Mouse (Mus musculus) intestine, embryonic 16.5 days (tissue): ENCODE measurements at regions not wholly inside any gene's neighbourhood (a gene's known extent, or its start where the extent isn't known, plus 50 kb on each side); places are given as distances from the start of the nearest gene placed in this dataset.

Experiments
- ATAC-seq: fragments of 200-750 bp; cut with Nextera tagmentation; 2 replicates; pipeline ENCODE4 v1.8.0; 2017; ENCODE audit warnings: moderate TSS enrichment, moderate library complexity
- H3K27ac ChIP-seq: fragments of 300-500 bp; sonication (generic); 2 replicates; pipeline ENCODE4 v1.5.1; 2014; ENCODE audit warnings: mild to moderate bottlenecking, low read length
- H3K27me3 ChIP-seq: fragments of 300-500 bp; sonication (generic); replicated peaks from 2 replicates; pipeline ENCODE4 v1.6.1; 2014; ENCODE audit warnings: low read length, control low read depth, mixed read lengths; ENCODE audit not compliant: control insufficient read depth, insufficient read depth
- H3K36me3 ChIP-seq: fragments of 300-500 bp; sonication (generic); 2 replicates; pipeline ENCODE4 v1.6.1; 2014; ENCODE audit warnings: low read length, control low read depth; ENCODE audit not compliant: control insufficient read depth, insufficient read depth
- H3K4me1 ChIP-seq: fragments of 300-500 bp; sonication (generic); 2 replicates; pipeline ENCODE4 v1.6.1; 2014; ENCODE audit warnings: low read length, control low read depth, mixed read lengths; ENCODE audit not compliant: control insufficient read depth, insufficient read depth
- H3K4me2 ChIP-seq: fragments of 300-500 bp; sonication (generic); 2 replicates; pipeline ENCODE4 v1.6.1; 2014; ENCODE audit warnings: low read depth, low read length, control low read depth
- H3K4me3 ChIP-seq: fragments of 300-500 bp; sonication (generic); 2 replicates; pipeline ENCODE4 v1.5.1; 2014; ENCODE audit warnings: mild to moderate bottlenecking, low read length
- H3K9ac ChIP-seq: fragments of 300-500 bp; sonication (generic); 2 replicates; pipeline ENCODE4 v1.6.1; 2014; ENCODE audit warnings: low read depth, low read length
- H3K9me3 ChIP-seq: fragments of 300-500 bp; sonication (generic); 2 replicates; pipeline ENCODE4 v1.6.1; 2016; ENCODE audit warnings: low read length, control low read depth; ENCODE audit not compliant: control insufficient read depth
- WGBS: fragments of 180-500 bp; shearing (Covaris S2); extraction: QIAGEN DNeasy Blood & Tissue Kit; methylation state at CpG from one replicate; pipeline ENCODE4 v1.1.7; 2014; 5-methylcytosine and 5-hydroxymethylcytosine counted together

DNA sequence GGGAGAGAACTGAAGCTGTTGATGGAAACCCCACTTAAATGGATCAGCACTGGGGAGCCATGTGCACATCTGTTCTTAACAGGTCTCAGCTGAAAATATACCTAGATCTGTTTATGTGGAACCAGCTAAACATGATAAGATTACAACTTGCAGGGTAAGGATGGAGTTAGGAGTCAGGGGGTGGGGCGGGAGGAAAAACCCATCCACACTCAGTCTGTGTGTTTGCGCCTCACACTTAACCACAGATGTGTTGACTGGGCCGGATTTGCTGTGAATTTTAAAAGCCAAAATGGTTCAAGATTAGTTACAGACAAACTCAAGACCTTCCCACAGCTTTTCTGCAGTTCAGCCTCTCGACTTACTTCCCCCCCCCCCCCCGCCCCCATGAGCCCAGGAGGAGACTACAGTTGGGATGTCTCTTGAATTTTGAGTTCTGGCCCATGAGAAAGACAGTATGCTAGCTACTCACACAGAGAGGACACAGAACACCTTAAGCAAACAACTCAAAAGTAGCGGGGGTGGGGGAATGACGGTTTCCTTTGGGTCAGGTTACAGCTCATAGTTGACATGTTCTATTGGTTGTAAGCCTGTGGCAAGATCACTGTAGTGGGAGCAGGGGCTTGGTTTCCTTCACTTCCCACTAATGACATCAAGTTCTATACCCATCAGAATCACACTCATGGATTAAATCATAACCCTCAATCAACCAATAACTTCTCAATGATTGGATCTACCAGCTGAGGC lies 209.1 kb downstream of the Bcl2l11 start:
- no peak for ATAC-seq

DNA sequence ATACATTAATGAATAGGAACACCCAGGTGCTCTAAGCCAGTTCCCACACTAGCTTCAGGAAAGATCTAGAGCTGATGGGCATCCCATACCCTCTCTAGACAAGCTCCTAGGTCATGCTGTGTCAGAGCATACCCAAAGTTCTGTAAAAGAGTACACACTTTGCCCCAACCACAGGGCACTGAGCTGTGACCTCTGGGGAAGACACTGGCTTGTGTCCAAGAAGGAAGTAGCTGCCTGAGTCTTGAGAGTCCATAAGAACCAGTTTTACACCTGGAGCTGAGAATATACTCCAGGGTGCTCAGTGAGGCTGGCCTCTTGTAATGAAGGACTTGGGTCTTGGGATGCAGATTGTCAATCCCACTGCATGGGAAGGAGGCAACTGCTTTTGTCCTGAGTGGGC lies 211.4 kb downstream of the Bcl2l11 start:
- no peak overlapping the region for H3K27ac ChIP-seq
- no peak overlapping the region for H3K9ac ChIP-seq
- no peaks in the 10 kb centered on the region for H3K9me3 ChIP-seq
- H3K4me2 ChIP-seq = no peak overlapping the region
- ATAC-seq = peak; percentile 41; the same call in 1 of the 2 replicates
- no peaks in the 10 kb centered on the region for H3K27me3 ChIP-seq
- H3K36me3 ChIP-seq = no peaks in the 10 kb centered on the region
- peaks cover 24% of the 10 kb centered on the region for H3K4me1 ChIP-seq
- H3K4me3 ChIP-seq = no peak overlapping the region

More for the DNA sequence above, 209.1 kb downstream of the Bcl2l11 start:
- Histone ChIP-seq H3K36me3 (no peaks in the 10 kb centered on the region), H3K4me3 (no peak overlapping the region), H3K9ac (no peak overlapping the region), H3K4me1 (peaks cover 19% of the 10 kb centered on the region), H3K4me2 (no peak overlapping the region), H3K27ac (no peak overlapping the region), H3K9me3 (no peaks in the 10 kb centered on the region), H3K27me3 (no peaks in the 10 kb centered on the region)
- 44% methylated on average over 7 of the region's 7 CpGs for WGBS

DNA sequence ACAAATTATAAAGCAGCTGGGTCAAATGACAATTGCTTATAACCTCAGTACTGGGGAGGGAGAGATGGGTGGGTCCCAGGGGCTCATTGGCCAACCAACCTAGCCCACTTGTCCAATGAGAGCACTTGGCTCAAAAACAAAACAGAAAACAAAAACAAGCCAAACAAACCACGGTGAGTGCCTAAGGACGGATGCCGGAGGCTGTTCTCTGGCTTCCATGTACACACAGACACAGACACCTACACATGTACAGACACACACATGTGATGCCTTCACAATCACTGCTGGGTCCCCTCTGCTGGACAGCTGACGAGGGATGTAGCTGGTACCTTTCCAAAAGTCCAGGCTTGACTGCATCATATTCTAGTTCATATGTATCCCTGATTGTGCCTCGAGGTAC lies 212.0 kb downstream of the Bcl2l11 start:
- no peak overlapping the region for H3K4me3 ChIP-seq
- no peak overlapping the region for H3K4me2 ChIP-seq
- no peaks in the 10 kb centered on the region for H3K9me3 ChIP-seq
- H3K27me3 ChIP-seq = no peaks in the 10 kb centered on the region
- WGBS = 90% methylated on average over 5 of the region's 5 CpGs
- H3K36me3 ChIP-seq = no peaks in the 10 kb centered on the region
- ATAC-seq = no peak
- no peak overlapping the region for H3K27ac ChIP-seq
- H3K9ac ChIP-seq = no peak overlapping the region
- peaks cover 24% of the 10 kb centered on the region for H3K4me1 ChIP-seq

DNA sequence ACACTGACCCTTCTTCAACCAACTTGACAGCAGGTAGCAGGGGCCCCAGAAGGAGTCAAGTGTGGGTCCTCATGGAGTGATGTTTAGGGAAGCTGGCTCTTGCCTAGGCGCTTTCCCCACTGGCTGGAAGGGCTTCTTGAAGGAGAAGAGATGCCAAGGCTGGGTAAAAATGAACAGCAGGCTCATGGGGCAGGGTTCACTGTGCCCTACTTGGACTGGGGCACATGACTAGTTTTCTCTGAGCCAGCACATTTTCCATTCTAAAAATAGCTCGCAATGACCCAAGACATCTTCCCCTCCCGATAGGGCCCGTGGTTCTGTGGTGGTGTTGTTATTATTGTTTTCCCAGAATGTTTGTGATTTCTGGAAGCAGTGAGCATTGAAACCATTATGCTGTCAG lies 212.6 kb downstream of the Bcl2l11 start:
- ATAC-seq = no peak
- H3K27ac ChIP-seq = no peak overlapping the region

DNA sequence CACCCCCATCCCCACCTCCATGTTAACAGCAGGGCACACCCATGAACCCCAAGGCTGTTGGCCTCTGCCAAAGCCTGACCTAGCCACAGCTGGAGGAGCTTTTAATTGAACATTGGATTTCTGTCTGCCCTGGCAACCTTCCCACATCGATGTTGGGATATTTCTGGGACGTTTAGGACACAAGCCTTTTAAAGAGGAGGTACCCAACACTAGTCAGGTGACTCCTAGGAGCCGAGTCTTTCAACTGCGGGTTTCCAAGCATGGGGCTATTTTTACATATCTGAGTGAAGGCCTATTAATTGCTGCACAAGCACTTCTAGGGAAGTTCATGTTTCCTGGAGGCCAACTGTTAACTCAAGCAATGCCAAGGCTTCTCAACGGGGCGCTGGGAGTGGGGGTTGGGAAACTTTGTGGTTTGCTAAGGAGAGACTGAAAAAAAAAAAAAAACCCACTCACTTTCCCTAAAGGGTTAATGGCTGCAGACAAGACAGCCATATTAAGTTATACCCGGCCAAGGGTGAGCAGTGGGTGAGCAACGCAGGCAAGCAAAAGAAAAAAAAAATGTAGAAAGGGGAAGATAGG lies 213.3 kb downstream of the Bcl2l11 start:
- no peaks in the 10 kb centered on the region for H3K9me3 ChIP-seq
- 17% methylated on average over 8 of the region's 8 CpGs for WGBS
- ATAC-seq = peak; percentile 52; the same call in 1 of the 2 replicates
- H3K36me3 ChIP-seq = no peaks in the 10 kb centered on the region
- H3K27ac ChIP-seq = peak overlapping the region; percentile 50
- H3K27me3 ChIP-seq = no peaks in the 10 kb centered on the region
- no peak overlapping the region for H3K4me2 ChIP-seq
- H3K4me3 ChIP-seq = no peak overlapping the region
- no peak overlapping the region for H3K9ac ChIP-seq
- H3K4me1 ChIP-seq = peaks cover 24% of the 10 kb centered on the region

More for the DNA sequence above, 212.6 kb downstream of the Bcl2l11 start:
- Histone ChIP-seq H3K4me3 (no peak overlapping the region), H3K4me2 (no peak overlapping the region), H3K4me1 (peaks cover 24% of the 10 kb centered on the region), H3K9ac (no peak overlapping the region), H3K9me3 (no peaks in the 10 kb centered on the region), H3K36me3 (no peaks in the 10 kb centered on the region), H3K27me3 (no peaks in the 10 kb centered on the region)
- 69% methylated on average over 4 of the region's 4 CpGs for WGBS

DNA sequence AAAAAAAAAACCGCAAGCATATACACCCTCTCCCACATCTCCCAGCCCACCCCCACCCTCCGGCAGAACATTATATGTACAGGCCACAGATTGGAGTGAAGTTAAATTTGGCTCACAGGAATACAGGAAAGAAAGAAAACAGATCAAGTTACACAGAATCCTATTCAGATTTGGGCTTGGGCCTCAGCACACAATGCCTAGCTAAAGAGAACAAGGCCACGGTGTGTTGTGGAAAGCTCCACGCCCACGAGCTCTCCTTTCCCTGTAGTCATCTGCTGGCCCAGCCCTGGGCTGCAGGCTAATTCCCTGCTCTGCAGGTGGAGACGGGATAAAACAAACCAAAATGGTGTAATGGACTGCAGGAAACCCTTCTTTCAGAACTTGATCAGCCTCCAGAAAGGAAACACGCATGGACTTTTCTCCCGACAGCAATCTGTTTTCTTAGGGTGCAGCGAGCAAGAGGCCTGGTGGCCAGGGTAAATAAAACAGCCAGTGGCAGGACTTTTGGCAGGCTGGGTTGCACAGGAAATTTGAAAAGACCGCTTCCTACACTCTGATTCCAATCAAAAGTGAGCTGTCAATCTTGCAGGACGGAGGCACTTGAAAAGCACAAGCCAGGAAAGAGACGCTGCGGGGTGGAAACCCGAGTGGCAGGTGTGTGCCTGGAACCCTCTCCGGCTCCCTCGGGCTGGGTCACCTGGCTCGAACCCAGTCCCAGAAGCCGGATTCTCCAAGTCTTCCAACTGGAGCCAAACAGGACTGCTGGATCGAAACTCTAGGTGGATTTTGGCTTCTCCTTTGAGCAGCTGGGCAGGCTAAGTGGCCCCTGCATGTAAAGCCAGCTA lies 214.0 kb downstream of the Bcl2l11 start:
- 0 out of 2 replicates have a peak, but pooled peaks have one; percentile 32 for ATAC-seq
- H3K9ac ChIP-seq = peak overlapping the region; percentile 39

DNA sequence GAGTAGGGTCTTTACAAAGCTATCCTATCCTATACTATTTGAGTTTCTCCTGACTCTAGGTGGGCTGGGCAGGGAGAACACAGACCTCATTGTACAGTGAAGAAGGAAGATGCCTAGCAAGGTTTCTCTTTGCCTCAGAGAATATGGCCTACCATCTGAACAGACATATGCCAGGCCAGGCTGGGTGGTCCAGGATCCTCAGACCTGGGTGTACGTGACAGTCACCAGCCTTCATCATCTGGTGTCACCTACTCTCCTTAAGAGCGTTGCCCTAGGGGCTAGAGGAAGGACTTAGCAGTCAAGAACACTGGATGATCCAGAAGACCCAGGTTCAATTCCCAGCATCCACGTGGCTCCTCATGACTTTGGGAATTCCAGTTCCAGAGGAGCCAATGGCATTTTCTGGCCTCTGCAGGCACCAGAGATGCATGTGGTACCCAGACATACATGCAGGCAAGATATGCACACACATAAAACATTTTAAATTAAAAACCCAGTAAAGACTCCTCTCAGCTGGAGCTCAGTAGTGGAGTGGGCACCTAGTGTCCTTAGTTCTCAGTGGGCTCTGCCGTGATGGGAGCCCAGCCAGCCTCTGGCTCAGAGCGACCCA lies 214.9 kb downstream of the Bcl2l11 start:
- no peak for ATAC-seq
- H3K4me3 ChIP-seq = no peak overlapping the region
- H3K27ac ChIP-seq = no peak overlapping the region
- WGBS = 93% methylated on average over 5 of the region's 5 CpGs
- no peak overlapping the region for H3K9ac ChIP-seq
- no peaks in the 10 kb centered on the region for H3K36me3 ChIP-seq
- H3K9me3 ChIP-seq = no peaks in the 10 kb centered on the region
- no peak overlapping the region for H3K4me2 ChIP-seq
- peaks cover 22% of the 10 kb centered on the region for H3K4me1 ChIP-seq
- no peaks in the 10 kb centered on the region for H3K27me3 ChIP-seq

More for the DNA sequence above, 214.0 kb downstream of the Bcl2l11 start:
- WGBS = 45% methylated on average over 19 of the region's 19 CpGs
- Histone ChIP-seq H3K4me1 (peaks cover 24% of the 10 kb centered on the region), H3K27me3 (no peaks in the 10 kb centered on the region), H3K9me3 (no peaks in the 10 kb centered on the region), H3K4me3 (no peak overlapping the region), H3K36me3 (no peaks in the 10 kb centered on the region), H3K27ac (peak overlapping the region; percentile 47), H3K4me2 (0 out of 2 replicates have a peak overlapping the region, but pooled peaks have one; percentile 1)

DNA sequence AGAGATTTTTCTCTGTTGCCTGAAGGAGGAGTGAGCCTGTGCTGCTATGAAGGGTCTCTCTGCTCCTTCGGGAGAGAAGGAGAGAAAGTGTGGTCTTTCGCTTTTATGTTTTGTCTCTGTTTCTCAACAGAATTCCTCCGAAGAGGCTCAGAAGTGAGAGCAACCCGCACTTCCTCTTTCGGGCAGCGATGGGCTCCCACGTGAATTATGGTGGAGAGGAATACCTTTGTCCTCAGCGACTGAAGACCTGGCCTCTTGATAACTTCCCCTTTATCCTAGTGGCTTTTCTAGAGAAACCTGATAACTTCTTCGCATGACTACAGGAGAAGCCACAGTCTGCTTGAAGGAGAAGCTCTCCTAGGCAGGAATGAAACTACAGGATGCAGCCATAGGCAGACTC lies 216.4 kb downstream of the Bcl2l11 start:
- Histone ChIP-seq H3K9ac (no peak overlapping the region), H3K36me3 (no peaks in the 10 kb centered on the region), H3K27ac (no peak overlapping the region), H3K4me2 (no peak overlapping the region), H3K4me3 (no peak overlapping the region), H3K27me3 (no peaks in the 10 kb centered on the region), H3K4me1 (peaks cover 22% of the 10 kb centered on the region), H3K9me3 (no peaks in the 10 kb centered on the region)
- 70% methylated on average over 9 of the region's 9 CpGs for WGBS
- no peak for ATAC-seq

DNA sequence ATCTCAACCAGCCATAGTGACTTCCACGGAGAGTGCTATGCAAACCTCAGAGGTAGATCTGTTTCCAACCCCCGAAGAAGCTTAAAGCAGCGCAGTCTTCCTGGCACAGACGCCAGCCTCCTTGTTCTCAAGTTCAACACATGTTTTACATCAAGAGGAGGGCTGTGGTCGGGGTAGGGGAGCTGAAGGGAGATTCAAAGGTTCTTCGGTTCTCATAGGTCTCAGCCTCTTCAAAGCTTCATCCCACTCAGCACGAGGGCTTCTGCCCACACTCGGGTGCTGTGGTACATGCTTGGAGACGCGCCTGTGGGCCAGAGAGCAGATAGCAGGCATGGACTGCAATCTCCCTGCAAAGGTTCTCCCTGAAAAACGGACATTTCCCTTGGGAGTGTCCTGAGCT lies 219.7 kb downstream of the Bcl2l11 start:
- no peaks in the 10 kb centered on the region; the same call in 1 of the 2 replicates for H3K4me1 ChIP-seq
- H3K9ac ChIP-seq = no peak overlapping the region
- no peak overlapping the region for H3K4me3 ChIP-seq
- no peaks in the 10 kb centered on the region for H3K36me3 ChIP-seq
- 61% methylated on average over 11 of the region's 11 CpGs for WGBS
- H3K27me3 ChIP-seq = no peaks in the 10 kb centered on the region
- H3K9me3 ChIP-seq = no peaks in the 10 kb centered on the region
- H3K4me2 ChIP-seq = no peak overlapping the region
- no peak for ATAC-seq
- no peak overlapping the region for H3K27ac ChIP-seq
